Mouse (Mus musculus): Measurements from ENCODE around the gene Tmem253.

- no peak for TF ChIP-seq EP300 (IDR thresholded peaks at IDR 0.05; ENCODE audit: insufficient read depth, low read depth, low read length)
- no peak for TF ChIP-seq POLR2A (IDR thresholded peaks at IDR 0.05; ENCODE audit: insufficient read depth, low read length)
- no peak for TF ChIP-seq CTCF (IDR thresholded peaks at IDR 0.05; ENCODE audit: low read depth, low read length)
Observed at GRCm38 (mm10) chr14:52009841-52010240, 5.6 kb upstream of the Tmem253 start.
